Mouse (Mus musculus): Measurements from ENCODE around the gene Irgm1.
A peak's percentile ranks its signal among the peaks of the same experiment; 100 is the strongest.
"Not testable (repeated sequence)": the region's sequence is repeated elsewhere in the genome, so short reads cannot be mapped to it uniquely, and the experiment has no call there.

Irgm1 gene

GRCm38 (mm10) chr11:48871201-48871772 lies at the start of gene Irgm1:
Gene Irgm1, minus strand, starts transcription at chr11:48871683.
- DNase-seq, result peak; percentile 31

- DNase-seq, result no peak
These were observed 46.9 kb upstream of the Irgm1 start for GRCm38 (mm10) chr11:48918380-48918779.

DNA sequence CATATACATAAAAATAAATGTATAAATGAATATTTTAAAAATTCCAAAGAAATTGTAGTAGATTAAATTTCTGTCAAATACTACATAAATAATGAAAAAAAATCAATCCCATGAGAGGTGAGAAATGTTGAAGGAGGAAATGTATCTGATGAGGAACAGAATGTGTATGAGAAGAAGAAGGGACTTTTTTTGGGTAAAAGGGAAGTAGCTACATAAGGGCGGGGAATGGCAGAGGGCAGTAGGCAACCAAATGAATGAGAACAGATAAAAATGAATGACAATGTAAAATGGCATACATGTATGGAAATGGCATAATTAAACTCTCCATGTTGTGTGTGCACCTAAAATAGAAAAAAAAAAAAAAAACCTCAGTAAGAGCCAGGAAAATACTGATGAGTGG lies 42.1 kb upstream of the Irgm1 start:
- DNase-seq, result no peak

DNA sequence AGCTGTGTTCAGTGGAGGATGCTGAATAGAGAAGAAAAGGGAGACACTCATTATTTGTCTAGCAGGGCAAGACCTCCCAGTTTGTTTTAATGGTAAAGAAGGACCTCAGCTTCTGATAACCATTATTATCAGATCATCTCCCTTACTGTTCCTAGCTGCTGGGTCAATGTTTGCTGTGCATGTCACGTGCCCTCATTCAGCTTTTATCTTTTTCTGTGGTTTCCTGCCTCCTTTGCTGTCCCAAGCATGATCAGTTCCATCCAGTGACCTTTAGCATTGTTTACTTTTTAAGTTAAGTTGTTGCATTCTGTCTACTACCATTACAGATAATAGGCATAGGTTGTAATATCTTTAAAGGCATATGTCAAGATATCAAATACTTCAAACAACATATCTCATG lies 37.0 kb upstream of the Irgm1 start:
- no peak for DNase-seq

- no peak for DNase-seq
These were observed 30.5 kb upstream of the Irgm1 start, which contains the start of gene Gm5431 for GRCm38 (mm10) chr11:48902021-48902420. Gene Gm5431, minus strand, starts transcription at chr11:48902214.

- DNase-seq, result not testable (repeated sequence)
These were observed 30.1 kb upstream of the Irgm1 start for GRCm38 (mm10) chr11:48901567-48901930.

DNA sequence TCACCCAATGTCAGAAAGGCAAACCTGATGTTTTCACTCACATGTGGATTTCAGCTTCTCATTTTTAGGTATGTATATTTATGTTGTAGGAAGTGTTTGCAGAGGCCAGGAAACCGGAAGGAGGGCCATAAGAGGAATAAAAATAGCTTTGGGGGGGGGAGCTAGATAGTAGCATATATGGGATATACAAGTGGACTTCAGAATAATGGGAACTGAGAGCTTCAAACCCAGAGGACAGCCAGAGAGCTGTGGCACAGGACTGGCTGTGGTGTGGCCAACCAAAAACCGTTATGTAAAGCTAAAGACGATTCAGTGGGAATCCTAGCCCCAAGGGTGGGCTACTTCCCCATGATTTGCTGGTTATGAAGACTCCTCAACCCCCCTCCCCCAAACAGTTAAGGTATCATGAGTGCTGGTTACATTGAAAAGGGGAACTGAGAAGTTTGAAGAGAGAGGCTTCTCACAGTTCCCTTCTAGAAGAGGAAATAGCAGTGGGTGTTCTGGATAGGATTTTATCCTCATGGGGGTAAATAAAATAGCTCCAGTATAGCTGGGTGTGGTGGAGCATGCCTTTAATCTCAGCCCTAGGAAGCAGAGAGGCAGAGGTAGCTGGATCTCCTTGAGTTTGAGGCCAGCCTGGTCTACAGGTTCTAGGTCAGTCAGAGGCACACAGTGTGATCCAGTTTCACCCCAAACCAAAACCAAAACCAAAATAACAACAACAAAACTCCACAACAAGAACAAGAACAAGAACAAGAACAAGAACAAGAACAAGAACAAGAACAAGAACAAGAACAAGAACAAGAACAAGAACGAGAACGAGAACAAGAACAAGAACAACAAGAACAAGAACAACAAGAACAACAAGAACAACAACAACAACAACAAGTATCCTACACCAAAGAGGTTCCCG lies 29.4 kb upstream of the Irgm1 start:
- DNase-seq, result not testable (repeated sequence)

DNA sequence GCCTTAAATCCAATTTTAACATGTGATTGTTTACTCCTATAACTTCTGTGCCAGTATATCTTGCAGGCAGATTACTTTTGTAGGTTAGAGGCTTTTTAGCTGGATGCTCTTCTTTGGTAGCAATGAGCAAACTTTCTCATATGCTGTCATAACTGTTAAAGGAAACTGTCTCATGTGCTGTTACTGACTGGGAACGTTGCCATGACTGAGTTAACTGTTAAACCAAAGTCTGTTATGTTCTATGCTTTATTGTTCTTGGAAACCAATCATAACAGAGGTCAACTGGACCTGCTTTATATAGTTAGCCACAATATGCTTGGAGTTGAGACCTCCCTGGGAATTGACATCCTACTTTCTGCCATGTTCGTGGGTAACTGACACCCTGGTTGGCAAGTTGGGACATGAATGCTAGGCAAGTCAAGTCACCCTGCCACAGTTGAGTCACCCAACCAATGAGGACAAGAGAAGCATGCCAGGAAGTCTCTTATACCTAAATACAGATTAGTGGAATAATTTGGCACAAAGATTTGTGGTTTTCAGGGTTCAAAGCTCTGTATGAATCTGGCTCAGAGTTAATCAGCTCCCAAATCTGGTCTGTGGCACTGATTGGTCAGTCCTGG lies 27.4 kb upstream of the Irgm1 start:
- DNase-seq, result no peak

GRCm38 (mm10) chr11:48876680-48877079 lies 5.2 kb upstream of the Irgm1 start:
- DNase-seq, result no peak

DNA sequence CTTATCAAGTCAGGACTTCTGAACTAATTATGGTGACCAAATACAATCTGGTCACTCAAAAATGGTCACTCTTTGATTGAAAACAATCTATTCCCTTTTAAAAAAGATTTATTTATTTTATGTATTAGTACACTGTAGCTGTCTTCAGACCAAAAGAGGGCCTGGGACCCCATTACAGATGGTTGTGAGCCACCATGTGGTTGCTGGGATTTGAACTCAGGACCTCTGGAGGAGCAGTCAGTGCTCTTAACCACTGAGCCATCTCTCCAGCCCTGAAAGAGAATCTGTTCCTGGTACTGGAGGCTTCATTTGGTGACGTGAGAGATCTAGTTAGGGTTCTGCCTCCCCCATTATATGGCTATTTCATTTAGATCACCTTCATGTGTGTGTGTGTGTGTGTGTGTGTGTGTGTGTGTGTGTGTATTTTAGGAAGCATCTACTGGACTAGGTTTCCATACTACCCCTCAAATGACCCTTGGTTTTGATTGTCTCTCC lies 3.9 kb upstream of the Irgm1 start:
- not testable (repeated sequence) for DNase-seq

- DNase-seq, result peak; percentile 58
These were observed 3.0 kb upstream of the Irgm1 start for GRCm38 (mm10) chr11:48874465-48874864.

GRCm38 (mm10) chr11:48873591-48874290 lies 2.3 kb upstream of the Irgm1 start:
- no peak for DNase-seq

DNA sequence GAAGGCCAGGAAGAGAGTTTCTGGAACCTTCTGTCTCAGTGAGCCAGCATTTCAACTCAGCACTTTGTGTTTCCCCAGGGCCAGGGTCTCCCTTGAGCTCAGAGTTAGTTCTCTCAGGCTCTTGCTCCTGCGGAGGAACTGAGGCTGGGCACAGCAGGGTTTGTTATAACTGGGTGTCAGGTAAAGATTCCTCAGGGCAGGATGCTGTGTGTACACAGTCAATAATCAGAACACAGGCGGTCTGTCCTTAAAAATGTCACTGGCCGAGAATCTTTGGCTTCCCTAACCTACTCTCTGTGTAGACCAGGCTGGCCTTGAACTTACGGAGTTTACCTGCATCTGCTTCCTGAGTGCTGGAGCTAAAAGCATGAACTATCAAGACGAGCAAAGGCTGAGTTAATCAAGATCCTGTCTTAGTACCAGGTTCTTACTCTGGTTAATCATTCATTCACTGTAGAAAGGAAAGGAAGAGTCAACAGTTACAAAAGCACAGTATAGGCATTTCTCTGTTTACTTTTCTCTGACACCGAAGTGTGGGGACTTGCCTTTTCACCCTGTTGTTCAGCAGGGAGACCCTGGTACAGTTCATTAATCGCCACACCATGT lies 1.3 kb upstream of the Irgm1 start:
- DNase-seq, result no peak

- DNase-seq, result peak; percentile 11
These were observed 496 bp upstream of the Irgm1 start for GRCm38 (mm10) chr11:48871817-48872541.

- DNase-seq, result no peak
These were observed 702 bp downstream of the Irgm1 start for GRCm38 (mm10) chr11:48870781-48871180.

DNA sequence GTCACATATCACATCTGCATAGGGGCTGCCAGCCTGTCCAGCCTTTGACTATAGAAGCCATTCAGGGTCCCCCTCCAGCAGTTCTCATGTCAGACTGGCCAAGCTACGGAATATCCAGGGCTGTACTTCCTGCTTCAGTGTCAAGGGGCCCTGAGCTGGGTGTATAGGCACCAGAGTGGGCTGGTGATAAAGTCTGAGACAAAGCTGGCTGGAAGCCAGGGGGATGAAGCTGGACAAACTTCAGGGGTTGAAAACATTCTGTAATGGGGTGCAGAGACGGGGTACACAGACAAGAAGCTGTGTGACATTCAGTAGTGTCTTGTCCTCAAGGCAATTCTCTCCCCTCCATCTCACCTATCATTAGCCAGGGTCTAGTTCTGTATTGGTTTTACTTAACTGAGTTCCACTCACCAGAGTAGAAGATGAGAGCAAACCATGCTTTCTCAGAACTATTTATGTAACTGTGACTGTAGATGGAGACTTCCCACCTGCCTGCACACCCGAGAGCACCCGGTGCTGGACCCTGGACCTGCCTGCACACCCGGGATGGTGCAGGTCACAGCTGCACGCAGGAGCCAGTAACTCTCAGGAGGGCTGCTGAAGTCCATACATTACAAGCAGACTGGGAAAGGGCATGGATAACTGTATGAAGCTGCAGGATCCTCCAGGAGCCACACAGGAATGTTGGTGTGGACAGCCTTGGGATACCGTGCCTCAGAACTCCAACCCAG lies 1.9 kb downstream of the Irgm1 start:
- no peak for DNase-seq

GRCm38 (mm10) chr11:48866481-48866880 lies 5.0 kb downstream of the Irgm1 start:
- DNase-seq, result no peak

GRCm38 (mm10) chr11:48863808-48864207 lies 7.7 kb downstream of the Irgm1 start:
- no peak for DNase-seq

- DNase-seq, result no peak
These were observed 8.6 kb downstream of the Irgm1 start for GRCm38 (mm10) chr11:48862784-48863319.

- peak; percentile 43 for DNase-seq
These were observed 12.5 kb downstream of the Irgm1 start for GRCm38 (mm10) chr11:48859014-48859413.

Data from right cerebral cortex, postnatal 4 days (tissue).